Mouse (Mus musculus) bone marrow, adult 2 months (tissue): ENCODE data around the gene Lrrc52. TPM values are rescaled to one million over a fixed set of nuclear protein-coding genes. Genes with fewer than 3 reads are reported as not detected.

Experiments
- H3K27ac ChIP-seq: fragments of 200-500 bp; 2 replicates; pipeline ENCODE4 v1.5.1; 2012; ENCODE audit warnings: low read depth, mild to moderate bottlenecking, control low read depth, inconsistent platforms, low read length; ENCODE audit not compliant: control insufficient read depth, poor library complexity, insufficient read depth
- H3K4me1 ChIP-seq: fragments of 200-500 bp; 2 replicates; pipeline ENCODE4 v1.6.1; 2011; ENCODE audit warnings: low read length; ENCODE audit not compliant: control insufficient read depth, insufficient read depth
- H3K4me3 ChIP-seq: fragments of 200-500 bp; replicated peaks from 2 replicates; pipeline ENCODE3; 2011; ENCODE audit warnings: mild to moderate bottlenecking, low read depth, low read length, control low read depth; ENCODE audit not compliant: control insufficient read depth
- CTCF ChIP-seq: fragments of 200-500 bp; IDR thresholded peaks from 2 replicates; pipeline ENCODE4 v1.5.1; 2011; ENCODE audit warnings: low read length, control low read depth; ENCODE audit not compliant: control insufficient read depth, insufficient read depth
- POLR2A ChIP-seq: fragments of 200-500 bp; IDR thresholded peaks from 2 replicates; pipeline ENCODE4 v1.6.1; 2011; ENCODE audit warnings: low read depth, mild to moderate bottlenecking, control low read depth, low read length, borderline replicate concordance; ENCODE audit not compliant: control insufficient read depth
- WGBS: fragments of 180-500 bp; shearing (Covaris S2); methylation state at CpG from one replicate; pipeline ENCODE4 v1.1.7; 2018; 5-methylcytosine and 5-hydroxymethylcytosine counted together
- polyA plus RNA-seq: library from polyadenylated mRNA; stranded (reverse); fragments of >200 nt; gene quantifications from 2 replicates; pipeline ENCODE4 v1.2.4, GENCODE M21; 2011; ENCODE audit warnings: low replicate concordance; ENCODE audit not compliant: missing spikeins, insufficient read depth, insufficient read length

Lrrc52 gene
- polyA plus RNA-seq, result not detected in 2 replicates

- no peaks in the 10 kb centered on the region for H3K4me1 ChIP-seq
- 36% methylated on average over 9 of the region's 9 CpGs for WGBS
- H3K4me3 ChIP-seq, result no peak within 1 kb of the TSS
- no peak within 1 kb of the TSS for H3K27ac ChIP-seq
- TF ChIP-seq CTCF (no peak), POLR2A (no peak)
Measured at GRCm38 (mm10) chr1:167466765-167467426, at the start of gene Lrrc52. Gene Lrrc52 (minus strand): TSS chr1:167466780.

- Histone ChIP-seq H3K4me1 (no peaks in the 10 kb centered on the region), H3K4me3 (no peak overlapping the region), H3K27ac (no peak overlapping the region)
- 87% methylated on average over 9 of the region's 9 CpGs for WGBS
- TF ChIP-seq CTCF (no peak), POLR2A (no peak)
Measured at GRCm38 (mm10) chr1:167511621-167512020, 45.0 kb upstream of the Lrrc52 start.

GRCm38 (mm10) chr1:167506048-167506447 lies 39.5 kb upstream of the Lrrc52 start:
- TF ChIP-seq POLR2A (no peak), CTCF (no peak)
- 83% methylated on average over 7 of the region's 7 CpGs for WGBS
- Histone ChIP-seq H3K27ac (no peak overlapping the region), H3K4me3 (no peak overlapping the region), H3K4me1 (no peaks in the 10 kb centered on the region)

GRCm38 (mm10) chr1:167505427-167505826 lies 38.8 kb upstream of the Lrrc52 start:
- 86% methylated on average over 1 of the region's 1 CpGs for WGBS
- H3K4me1 ChIP-seq, result no peaks in the 10 kb centered on the region
- no peak for TF ChIP-seq CTCF
- no peak for TF ChIP-seq POLR2A
- no peak overlapping the region for H3K4me3 ChIP-seq
- H3K27ac ChIP-seq, result no peak overlapping the region

GRCm38 (mm10) chr1:167499097-167499850 lies 32.7 kb upstream of the Lrrc52 start:
- WGBS, result 73% methylated on average over 12 of the region's 12 CpGs
- Histone ChIP-seq H3K4me1 (no peaks in the 10 kb centered on the region), H3K4me3 (no peak overlapping the region), H3K27ac (no peak overlapping the region)
- TF ChIP-seq POLR2A (no peak), CTCF (no peak)

GRCm38 (mm10) chr1:167497991-167498390 lies 31.4 kb upstream of the Lrrc52 start:
- H3K4me1 ChIP-seq, result no peaks in the 10 kb centered on the region
- no peak overlapping the region for H3K4me3 ChIP-seq
- 60% methylated on average over 10 of the region's 10 CpGs for WGBS
- H3K27ac ChIP-seq, result no peak overlapping the region
- TF ChIP-seq POLR2A (no peak), CTCF (no peak)

GRCm38 (mm10) chr1:167497560-167497959 lies 31.0 kb upstream of the Lrrc52 start:
- no peak for TF ChIP-seq CTCF
- TF ChIP-seq POLR2A, result no peak
- no peak overlapping the region for H3K27ac ChIP-seq
- H3K4me3 ChIP-seq, result no peak overlapping the region
- no peaks in the 10 kb centered on the region for H3K4me1 ChIP-seq
- 70% methylated on average over 3 of the region's 3 CpGs for WGBS

GRCm38 (mm10) chr1:167491501-167491900 lies 24.9 kb upstream of the Lrrc52 start:
- WGBS, result 81% methylated on average over 7 of the region's 7 CpGs
- no peak overlapping the region for H3K4me3 ChIP-seq
- TF ChIP-seq POLR2A, result no peak
- no peak for TF ChIP-seq CTCF
- no peaks in the 10 kb centered on the region for H3K4me1 ChIP-seq
- H3K27ac ChIP-seq, result no peak overlapping the region

GRCm38 (mm10) chr1:167487933-167488332 lies 21.4 kb upstream of the Lrrc52 start:
- H3K27ac ChIP-seq, result no peak overlapping the region
- no peaks in the 10 kb centered on the region for H3K4me1 ChIP-seq
- TF ChIP-seq CTCF, result no peak
- H3K4me3 ChIP-seq, result no peak overlapping the region
- 74% methylated on average over 5 of the region's 5 CpGs for WGBS
